Mouse (Mus musculus): ENCODE results near the gene Ncf2.

DNA sequence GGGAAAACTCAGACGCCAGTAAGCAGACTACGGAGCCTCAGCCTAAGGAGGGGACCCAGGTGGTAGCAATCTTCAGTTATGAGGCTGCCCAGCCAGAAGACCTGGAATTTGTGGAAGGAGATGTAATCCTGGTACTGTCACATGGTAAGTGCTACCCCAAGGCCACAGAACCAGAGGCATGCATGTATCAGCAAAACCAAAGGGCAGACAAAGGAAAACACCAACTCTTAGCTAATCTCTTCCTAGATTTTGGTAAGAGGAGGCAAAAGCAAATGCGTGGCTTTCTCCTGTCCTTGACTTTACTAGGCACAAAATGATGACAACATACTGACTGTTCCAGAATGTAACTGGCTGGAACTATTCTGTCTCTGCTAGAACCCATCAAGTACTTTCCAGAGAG is 35.1 kb downstream of the Ncf2 start:
- TF ChIP-seq CEBPB (IDR thresholded peaks at IDR 0.05; ENCODE audit: insufficient read depth, poor library complexity, severe bottlenecking) (no peak), POLR2A (IDR thresholded peaks at IDR 0.05; ENCODE audit: insufficient read length, low read depth) (no peak)
